In the genomic region with DNA sequence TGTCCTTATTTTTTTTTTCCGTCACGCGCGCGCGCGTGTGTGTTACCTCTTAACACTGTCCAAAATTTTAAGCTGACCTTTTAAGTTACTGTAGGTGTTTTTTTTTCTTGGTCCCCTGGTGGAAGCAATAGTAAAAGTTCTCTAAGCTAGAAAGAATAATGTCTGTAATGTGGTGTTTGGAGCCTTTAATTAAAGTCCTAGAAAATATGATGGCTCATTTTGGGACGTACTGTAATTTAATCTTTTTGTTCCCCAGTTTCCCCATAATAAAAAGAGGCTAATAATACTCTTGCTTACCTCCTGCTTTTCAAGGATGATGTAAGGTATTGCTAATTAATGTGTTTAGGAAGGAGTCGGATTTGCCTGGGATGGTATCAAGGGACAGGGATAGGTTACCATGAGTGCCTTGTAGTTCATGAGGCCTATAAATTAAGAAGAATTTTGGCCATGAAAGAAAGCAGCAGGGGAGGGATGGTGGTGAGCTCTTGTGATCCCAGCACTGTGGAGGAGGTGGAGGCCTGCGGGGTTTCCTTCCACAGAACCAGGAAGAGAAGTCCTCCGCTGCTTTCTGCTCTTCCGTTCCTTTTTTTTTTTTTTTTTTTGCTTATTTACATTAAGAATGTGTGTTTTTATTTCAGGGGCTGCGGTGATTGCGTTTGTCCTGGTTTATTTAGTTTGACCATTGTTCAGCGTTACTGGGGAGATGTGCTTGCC, we compare ENCODE assay signal across 8 mouse cellular contexts. TPM values are rescaled to one million over a fixed set of nuclear protein-coding genes. Genes with fewer than 3 reads are reported as not detected.
DNase-seq lines count a peak whose midpoint lies in the region; ATAC-seq and TF ChIP-seq lines count a peak whose summit lies in the region.

No protein-coding gene starts in this region.

- ATAC-seq in heart, postnatal 0 days (ENCODE audit: insufficient read depth, low read depth), result no peak
- ATAC-seq in liver, postnatal 0 days, result no peak

- H3K27me3 ChIP-seq in heart, embryonic 10.5 days (ENCODE audit: insufficient read depth, poor library complexity, severe bottlenecking), result no peaks in the 10 kb centered on the region
- H3K27me3 ChIP-seq in heart, postnatal 0 days (ENCODE audit: control insufficient read depth, insufficient read depth, low read length), result no peaks in the 10 kb centered on the region
- H3K27me3 ChIP-seq in liver, postnatal 0 days (ENCODE audit: insufficient read depth, low read length), result no peaks in the 10 kb centered on the region

- no peaks in the 10 kb centered on the region for H3K9me3 ChIP-seq in heart, embryonic 10.5 days
- no peaks in the 10 kb centered on the region for H3K9me3 ChIP-seq in heart, postnatal 0 days (replicated peaks; ENCODE audit: control insufficient read depth, low read length)
- H3K9me3 ChIP-seq in liver, postnatal 0 days (ENCODE audit: low read length), result peaks cover 1% of the 10 kb centered on the region; the same call in 1 of the 2 replicates

- no peak for TF ChIP-seq EP300 in heart, postnatal 0 days (IDR thresholded peaks at IDR 0.05; ENCODE audit: low read depth)
- TF ChIP-seq EP300 in liver, postnatal 0 days (IDR thresholded peaks at IDR 0.05; ENCODE audit: low read depth), result no peak

- WGBS in heart, embryonic 10.5 days, result 2% methylated on average over 15 of the region's 15 CpGs
- WGBS in heart, postnatal 0 days, result 3% methylated on average over 15 of the region's 15 CpGs
- WGBS in liver, postnatal 0 days (ENCODE audit: insufficient replicate concordance), result 5% methylated on average over 15 of the region's 15 CpGs

- H3K9ac ChIP-seq in heart, postnatal 0 days (replicated peaks; ENCODE audit: low read depth, low read length), result peak overlapping the region; percentile 100
- peak overlapping the region; percentile 99 for H3K9ac ChIP-seq in liver, postnatal 0 days (replicated peaks)

- no peaks in the 10 kb centered on the region for H3K36me3 ChIP-seq in heart, embryonic 10.5 days
- 0 out of 2 replicates have a peak, but pooled peaks cover 11% of the 10 kb centered on the region for H3K36me3 ChIP-seq in heart, postnatal 0 days (replicated peaks; ENCODE audit: control insufficient read depth, insufficient read depth, low read length)
- H3K36me3 ChIP-seq in liver, postnatal 0 days (replicated peaks; ENCODE audit: insufficient read depth, low read length), result no peaks in the 10 kb centered on the region

- H3K4me2 ChIP-seq in heart, postnatal 0 days (ENCODE audit: low read depth, low read length), result peak overlapping the region; percentile 70
- H3K4me2 ChIP-seq in liver, postnatal 0 days (ENCODE audit: low read depth, low read length), result peak overlapping the region; percentile 91

- TF ChIP-seq CTCF in heart, postnatal 0 days (IDR thresholded peaks at IDR 0.05; ENCODE audit: low read depth), result no peak
- TF ChIP-seq CTCF in liver, postnatal 0 days (IDR thresholded peaks at IDR 0.05; ENCODE audit: low read depth), result no peak

- peak overlapping the region; percentile 100 for H3K27ac ChIP-seq in heart, embryonic 10.5 days
- H3K27ac ChIP-seq in heart, postnatal 0 days (ENCODE audit: low read depth), result peak overlapping the region; percentile 100
- peak overlapping the region; percentile 98 for H3K27ac ChIP-seq in liver, postnatal 0 days (ENCODE audit: low read depth)

- no peak for DNase-seq in heart, embryonic 10.5 days (ENCODE audit: low spot score)
- DNase-seq in heart, adult 9 months (ENCODE audit: low spot score in 2 of 2), result no peak
- DNase-seq in Muller cell, postnatal 12 days (ENCODE audit: inconsistent ontology term), result peak; percentile 26
- peak; percentile 52 for DNase-seq in heart, postnatal 0 days (ENCODE audit: low spot score)
- no peak for DNase-seq in liver, postnatal 0 days
- peak; percentile 35 for DNase-seq in thymus, postnatal 14 days
- DNase-seq in spleen, adult 12 weeks (ENCODE audit: low spot score), result no peak
- DNase-seq in urinary bladder, postnatal 4 days (ENCODE audit: low spot score in 2 of 2), result no peak

- H3K4me1 ChIP-seq in heart, embryonic 10.5 days, result peaks cover 52% of the 10 kb centered on the region
- peaks cover 43% of the 10 kb centered on the region for H3K4me1 ChIP-seq in heart, postnatal 0 days (ENCODE audit: control insufficient read depth, insufficient read depth)
- peaks cover 46% of the 10 kb centered on the region for H3K4me1 ChIP-seq in liver, postnatal 0 days (ENCODE audit: insufficient read depth)

- H3K4me3 ChIP-seq in heart, embryonic 10.5 days, result peak overlapping the region; percentile 94
- H3K4me3 ChIP-seq in heart, postnatal 0 days (ENCODE audit: low read depth, low read length), result peak overlapping the region; percentile 100
- H3K4me3 ChIP-seq in liver, postnatal 0 days (ENCODE audit: low read depth, low read length), result peak overlapping the region; percentile 85

RNA-seq across cellular contexts. Expression of gene Reep3, which starts 0.8 kb away (rescaled TPM):
- 21.2 and 26.1 TPM in 2 replicates for polyA plus RNA-seq in heart, embryonic 10.5 days (2016; fragmentation: Nextera tagmentation; extraction: Ambion mirVana)
- 24.0 and 26.6 TPM in 2 replicates for total RNA-seq in heart, postnatal 0 days (2014; rRNA removed; ENCODE audit: low replicate concordance)
- 25.6 and 26.8 TPM in 2 replicates for polyA plus RNA-seq in heart, postnatal 0 days (2015; fragmentation: Nextera tagmentation; extraction: Ambion mirVana)
- polyA plus RNA-seq in liver, postnatal 0 days (2015; fragmentation: Nextera tagmentation; extraction: Ambion mirVana), result 18.5 and 19.6 TPM in 2 replicates

RNA-seq across cellular contexts. Expression of gene Jmjd1c, which starts 1.7 kb away (rescaled TPM):
- polyA plus RNA-seq in heart, embryonic 10.5 days (2016; fragmentation: Nextera tagmentation; extraction: Ambion mirVana), result 27.8 and 30.4 TPM in 2 replicates
- 42.4 and 55.3 TPM in 2 replicates for total RNA-seq in heart, postnatal 0 days (2014; rRNA removed; ENCODE audit: low replicate concordance)
- 28.1 and 29.0 TPM in 2 replicates for polyA plus RNA-seq in heart, postnatal 0 days (2015; fragmentation: Nextera tagmentation; extraction: Ambion mirVana)
- polyA plus RNA-seq in liver, postnatal 0 days (2015; fragmentation: Nextera tagmentation; extraction: Ambion mirVana), result 15.0 and 15.7 TPM in 2 replicates

Comparison
In these comparisons a context has a peak if more than half of its experiments do, and no peak if none do; other contexts are left out.
1. DNase-seq: peak in Muller cell, postnatal 12 days (single experiment), heart, postnatal 0 days (single experiment) and thymus, postnatal 14 days (single experiment); none in heart, embryonic 10.5 days (single experiment), heart, adult 9 months (0 of 2), liver, postnatal 0 days (single experiment), spleen, adult 12 weeks (single experiment) and urinary bladder, postnatal 4 days (0 of 2).
2. Peak in every context shown above with its lines, with median percentiles within 50 percentile points of each other: H3K27ac ChIP-seq and H3K4me3 ChIP-seq.